Mouse (Mus musculus): ENCODE measurements around the gene Brf1.

- TF ChIP-seq GATA1 (IDR thresholded peaks at IDR 0.05; ENCODE audit: borderline replicate concordance, low read length) (no peak), FLI1 (IDR thresholded peaks at IDR 0.05; ENCODE audit: low read length) (no peak)
Measured at GRCm38 (mm10) chr12:113028898-113029297, 28.4 kb upstream of the Brf1 start.
